Mouse (Mus musculus) liver, embryonic 14.5 days (tissue): ENCODE measurements around the gene Myh14.

ENCODE experiments used
- CTCF ChIP-seq: IDR thresholded peaks from 2 replicates; pipeline ENCODE4 v1.5.1; 2016; ENCODE audit warnings: antibody characterized with exemption, low read depth, control low read depth
- EP300 ChIP-seq: IDR thresholded peaks from 2 replicates; pipeline ENCODE4 v1.6.1; 2016; ENCODE audit warnings: antibody characterized with exemption, low read depth

GRCm38 (mm10) chr7:44707169-44707675 lies 36.6 kb upstream of the Myh14 start:
- TF ChIP-seq CTCF (no peak), EP300 (no peak)
